ENCODE assay signal across 16 mouse cellular contexts in genomic region chr9:106263381-106263924, GRCm38 (mm10). TPM values are rescaled to one million over a fixed set of nuclear protein-coding genes. Genes with fewer than 3 reads are reported as not detected.
"Had no signal": no experiment of that assay in that cellular context is flagged by ENCODE, and none has a peak within 500 bp of the region (broad histone marks: within the 10 kb centered on the region; RNA-seq: fewer than 3 reads in every experiment).

No protein-coding gene starts in this region.

- H3K4me3 ChIP-seq: limb, embryonic 12.5 days; limb, embryonic 15.5 days; liver, embryonic 13.5 days; lung, embryonic 15.5 days; midbrain, embryonic 13.5 days had no signal

- H3K27ac ChIP-seq: limb, embryonic 12.5 days; limb, embryonic 15.5 days; liver, embryonic 13.5 days; lung, embryonic 15.5 days; macrophage; midbrain, embryonic 13.5 days had no signal

- DNase-seq: kidney, adult 8-10 months; kidney, postnatal 14 days; kidney, postnatal 4 days; left cerebral cortex, postnatal 4 days; liver, embryonic 13.5 days; thymus, adult 2 months; thymus, postnatal 14 days; thymus, postnatal 4 days had no signal

- H3K27me3 ChIP-seq: limb, embryonic 12.5 days; limb, embryonic 15.5 days; liver, embryonic 13.5 days; lung, embryonic 15.5 days; midbrain, embryonic 13.5 days had no signal

- H3K4me1 ChIP-seq: limb, embryonic 12.5 days had no signal

- H3K9ac ChIP-seq: limb, embryonic 12.5 days; limb, embryonic 15.5 days; liver, embryonic 13.5 days; lung, embryonic 15.5 days; midbrain, embryonic 13.5 days had no signal

- ATAC-seq: intestine, postnatal 0 days; midbrain, embryonic 13.5 days; midbrain, embryonic 16.5 days had no signal

- H3K9me3 ChIP-seq: limb, embryonic 12.5 days; limb, embryonic 15.5 days; liver, embryonic 13.5 days; lung, embryonic 15.5 days; midbrain, embryonic 13.5 days had no signal

- H3K4me2 ChIP-seq: limb, embryonic 12.5 days; limb, embryonic 15.5 days; liver, embryonic 13.5 days; lung, embryonic 15.5 days; midbrain, embryonic 13.5 days had no signal

- H3K36me3 ChIP-seq: limb, embryonic 12.5 days; limb, embryonic 15.5 days; liver, embryonic 13.5 days; lung, embryonic 15.5 days; midbrain, embryonic 13.5 days had no signal

RNA-seq across cellular contexts. Expression of gene Tlr9, which starts 41.1 kb away (rescaled TPM):
- polyA plus RNA-seq: limb, embryonic 12.5 days; lung, embryonic 15.5 days; midbrain, embryonic 13.5 days; midbrain, embryonic 16.5 days; neural tube, embryonic 11.5 days had no signal
